Mouse (Mus musculus) forebrain, embryonic 11.5 days (tissue): ENCODE measurements around the gene Akap12. TPM values are rescaled to one million over a fixed set of nuclear protein-coding genes. Genes with fewer than 3 reads are reported as not detected.
A peak's percentile ranks its signal among the peaks of the same experiment; 100 is the strongest.

Source experiments
- ATAC-seq: fragments of 200-750 bp; cut with Nextera tagmentation; replicated peaks from 2 replicates; pipeline ENCODE4 v1.8.0; 2017; ENCODE audit warnings: moderate TSS enrichment; ENCODE audit not compliant: low FRiP score
- DNase-seq: peaks from one replicate; pipeline ENCODE4 v3.0.0-alpha.2; 2017; ENCODE audit warnings: low spot score
- H3K27ac ChIP-seq: fragments of 300-500 bp; sonication (generic); 2 replicates; pipeline ENCODE4 v1.5.1; 2014; ENCODE audit warnings: low read depth, low read length
- H3K27me3 ChIP-seq: fragments of 300-500 bp; sonication (generic); 2 replicates; pipeline ENCODE4 v1.6.1; 2014; ENCODE audit warnings: mild to moderate bottlenecking, low read length, mixed read lengths; ENCODE audit not compliant: control insufficient read depth, insufficient read depth
- H3K36me3 ChIP-seq: fragments of 300-500 bp; sonication (generic); 2 replicates; pipeline ENCODE4 v1.6.1; 2014; ENCODE audit warnings: mild to moderate bottlenecking, low read length, moderate library complexity, mixed read lengths; ENCODE audit not compliant: control insufficient read depth, insufficient read depth
- H3K4me1 ChIP-seq: fragments of 300-500 bp; sonication (generic); replicated peaks from 2 replicates; pipeline ENCODE4 v1.6.1; 2014; ENCODE audit warnings: low read length, mixed read lengths; ENCODE audit not compliant: control insufficient read depth, insufficient read depth
- H3K4me2 ChIP-seq: fragments of 300-500 bp; sonication (generic); 2 replicates; pipeline ENCODE4 v1.6.1; 2014; ENCODE audit warnings: low read depth, mild to moderate bottlenecking, low read length, moderate library complexity, mixed read lengths; ENCODE audit not compliant: severe bottlenecking
- H3K4me3 ChIP-seq: fragments of 300-500 bp; sonication (generic); 2 replicates; pipeline ENCODE4 v1.5.1; 2014; ENCODE audit warnings: low read depth, low read length
- H3K9ac ChIP-seq: fragments of 300-500 bp; sonication (generic); 2 replicates; pipeline ENCODE4 v1.6.1; 2014; ENCODE audit warnings: low read length
- H3K9me3 ChIP-seq: fragments of 300-500 bp; sonication (generic); 2 replicates; pipeline ENCODE4 v1.6.1; 2016; ENCODE audit warnings: low read length, mixed read lengths; ENCODE audit not compliant: control insufficient read depth
- WGBS: fragments of 180-500 bp; shearing (Covaris S2); extraction: QIAGEN DNeasy Blood & Tissue Kit; methylation state at CpG from one replicate; pipeline ENCODE4 v1.1.7; 2014; 5-methylcytosine and 5-hydroxymethylcytosine counted together
- polyA plus RNA-seq: library from polyadenylated mRNA; unstranded; fragments of >200 nt; fragmentation: Nextera tagmentation; extraction: Ambion mirVana; gene quantifications from 2 replicates; pipeline ENCODE4 v1.2.1, GENCODE M21; 2014

Akap12 gene
- polyA plus RNA-seq, 1 experiment from 2014 or later = 39.1 TPM

DNA sequence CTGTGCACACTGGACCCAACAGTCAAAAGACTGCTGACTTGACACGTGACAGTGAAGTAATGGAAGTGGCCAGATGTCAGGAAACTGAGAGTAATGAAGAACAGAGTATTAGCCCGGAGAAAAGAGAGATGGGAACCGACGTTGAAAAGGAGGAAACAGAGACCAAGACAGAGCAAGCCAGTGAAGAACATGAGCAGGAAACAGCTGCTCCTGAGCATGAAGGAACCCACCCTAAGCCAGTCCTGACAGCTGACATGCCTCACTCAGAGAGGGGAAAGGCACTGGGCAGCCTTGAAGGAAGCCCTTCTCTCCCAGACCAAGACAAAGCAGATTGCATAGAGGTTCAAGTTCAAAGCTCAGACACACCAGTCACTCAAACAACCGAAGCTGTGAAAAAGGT is 90.5 kb downstream of the Akap12 start:
- no peaks in the 10 kb centered on the region for H3K9me3 ChIP-seq
- DNase-seq = peak; percentile 16
- H3K4me1 ChIP-seq = no peaks in the 10 kb centered on the region
- H3K9ac ChIP-seq = no peak overlapping the region
- no peak overlapping the region for H3K4me3 ChIP-seq
- H3K36me3 ChIP-seq = no peaks in the 10 kb centered on the region
- WGBS = 83% methylated on average over 5 of the region's 5 CpGs
- no peaks in the 10 kb centered on the region for H3K27me3 ChIP-seq
- ATAC-seq = no peak
- H3K27ac ChIP-seq = no peak overlapping the region
- no peak overlapping the region for H3K4me2 ChIP-seq

- no peaks in the 10 kb centered on the region for H3K36me3 ChIP-seq
- WGBS = 93% methylated on average over 10 of the region's 10 CpGs
- no peak overlapping the region for H3K4me2 ChIP-seq
- H3K27me3 ChIP-seq = no peaks in the 10 kb centered on the region
- no peak for DNase-seq
- no peak overlapping the region for H3K9ac ChIP-seq
- H3K9me3 ChIP-seq = no peaks in the 10 kb centered on the region
- H3K27ac ChIP-seq = no peak overlapping the region
- no peak overlapping the region for H3K4me3 ChIP-seq
- no peaks in the 10 kb centered on the region for H3K4me1 ChIP-seq
- no peak for ATAC-seq
Measured at GRCm38 (mm10) chr10:4357435-4357834, 91.3 kb downstream of the Akap12 start.

- no peak overlapping the region for H3K27ac ChIP-seq
- H3K27me3 ChIP-seq = no peaks in the 10 kb centered on the region
- no peak overlapping the region for H3K9ac ChIP-seq
- ATAC-seq (no peak), DNase-seq (no peak)
- no peaks in the 10 kb centered on the region for H3K4me1 ChIP-seq
- H3K4me2 ChIP-seq = no peak overlapping the region
- WGBS = 92% methylated on average over 3 of the region's 3 CpGs
- H3K36me3 ChIP-seq = peaks cover 8% of the 10 kb centered on the region
- H3K9me3 ChIP-seq = no peaks in the 10 kb centered on the region
- H3K4me3 ChIP-seq = no peak overlapping the region
Measured at GRCm38 (mm10) chr10:4364618-4365017, 98.4 kb downstream of the Akap12 start.

GRCm38 (mm10) chr10:4370105-4370504 is 103.9 kb downstream of the Akap12 start:
- WGBS = 91% methylated on average over 11 of the region's 11 CpGs
- Histone ChIP-seq H3K4me3 (no peak overlapping the region), H3K36me3 (peaks cover 8% of the 10 kb centered on the region), H3K27ac (no peak overlapping the region), H3K27me3 (no peaks in the 10 kb centered on the region), H3K4me1 (no peaks in the 10 kb centered on the region), H3K9me3 (no peaks in the 10 kb centered on the region), H3K4me2 (no peak overlapping the region), H3K9ac (no peak overlapping the region)
- no peak for ATAC-seq
- DNase-seq = no peak

- no peak overlapping the region for H3K9ac ChIP-seq
- H3K9me3 ChIP-seq = no peaks in the 10 kb centered on the region
- peak; percentile 47; the same call in 1 of the 2 replicates for ATAC-seq
- no peak for DNase-seq
- H3K27ac ChIP-seq = no peak overlapping the region
- H3K27me3 ChIP-seq = no peaks in the 10 kb centered on the region
- H3K4me1 ChIP-seq = no peaks in the 10 kb centered on the region
- no peak overlapping the region for H3K4me2 ChIP-seq
- peaks cover 8% of the 10 kb centered on the region for H3K36me3 ChIP-seq
- 65% methylated on average over 5 of the region's 5 CpGs for WGBS
- H3K4me3 ChIP-seq = no peak overlapping the region
Measured at GRCm38 (mm10) chr10:4372011-4372410, 105.8 kb downstream of the Akap12 start.

- Histone ChIP-seq H3K9me3 (no peaks in the 10 kb centered on the region), H3K27ac (no peak overlapping the region), H3K36me3 (peaks cover 6% of the 10 kb centered on the region), H3K9ac (no peak overlapping the region), H3K4me2 (no peak overlapping the region), H3K4me1 (no peaks in the 10 kb centered on the region), H3K27me3 (no peaks in the 10 kb centered on the region), H3K4me3 (no peak overlapping the region)
- no peak for ATAC-seq
- DNase-seq = no peak
- WGBS = 75% methylated on average over 4 of the region's 4 CpGs
Measured at GRCm38 (mm10) chr10:4373558-4373957, 107.4 kb downstream of the Akap12 start.

DNA sequence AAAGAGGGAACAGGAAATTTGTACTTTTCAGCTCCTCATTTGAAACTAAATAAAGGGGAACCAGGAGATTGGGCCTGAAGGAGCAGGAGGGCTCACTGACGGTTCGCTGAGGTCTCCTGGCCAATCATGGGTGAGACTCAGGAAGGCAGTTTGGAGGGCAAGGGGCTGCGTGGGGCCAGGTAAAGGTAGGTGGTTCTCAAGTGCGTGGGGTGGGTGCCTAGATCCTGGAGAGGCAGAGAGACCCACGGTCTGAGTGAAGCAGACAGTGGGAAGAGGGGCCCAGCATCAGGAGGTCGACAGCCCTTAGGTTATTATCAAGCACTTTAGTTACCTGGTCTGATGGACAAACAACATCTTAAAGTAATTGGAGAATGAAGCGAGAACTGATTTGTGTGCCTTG is 108.1 kb downstream of the Akap12 start:
- WGBS = 93% methylated on average over 7 of the region's 7 CpGs
- H3K9ac ChIP-seq = no peak overlapping the region
- no peak overlapping the region for H3K4me3 ChIP-seq
- H3K4me2 ChIP-seq = no peak overlapping the region
- no peaks in the 10 kb centered on the region; the same call in 1 of the 2 replicates for H3K36me3 ChIP-seq
- no peaks in the 10 kb centered on the region for H3K4me1 ChIP-seq
- H3K27me3 ChIP-seq = no peaks in the 10 kb centered on the region
- no peaks in the 10 kb centered on the region for H3K9me3 ChIP-seq
- ATAC-seq = no peak
- peak; percentile 23 for DNase-seq
- no peak overlapping the region for H3K27ac ChIP-seq

- Histone ChIP-seq H3K27ac (no peak overlapping the region), H3K4me2 (no peak overlapping the region), H3K36me3 (no peaks in the 10 kb centered on the region; the same call in 1 of the 2 replicates), H3K27me3 (no peaks in the 10 kb centered on the region), H3K9ac (no peak overlapping the region), H3K4me3 (no peak overlapping the region), H3K4me1 (no peaks in the 10 kb centered on the region), H3K9me3 (no peaks in the 10 kb centered on the region)
- peak; percentile 15 for DNase-seq
- no peak for ATAC-seq
- 93% methylated on average over 4 of the region's 4 CpGs for WGBS
Measured at GRCm38 (mm10) chr10:4374734-4375133, 108.6 kb downstream of the Akap12 start.

GRCm38 (mm10) chr10:4375267-4375666 is 109.1 kb downstream of the Akap12 start:
- Histone ChIP-seq H3K27ac (no peak overlapping the region), H3K27me3 (no peaks in the 10 kb centered on the region), H3K9me3 (no peaks in the 10 kb centered on the region), H3K36me3 (no peaks in the 10 kb centered on the region; the same call in 1 of the 2 replicates), H3K4me3 (no peak overlapping the region), H3K4me1 (no peaks in the 10 kb centered on the region), H3K4me2 (no peak overlapping the region), H3K9ac (no peak overlapping the region)
- 43% methylated on average over 7 of the region's 7 CpGs for WGBS
- DNase-seq = peak; percentile 50
- ATAC-seq = no peak
